Mouse (Mus musculus) kidney, adult 18-20 months (tissue): ENCODE measurements around the gene Tmem266.
A peak's percentile ranks its signal among the peaks of the same experiment; 100 is the strongest.

Experiments used
- DNase-seq: peaks from one replicate; pipeline ENCODE4 v3.0.0; 2021

Tmem266 gene

GRCm38 (mm10) chr9:55404976-55405702, 78.4 kb downstream of the Tmem266 start:
- DNase-seq, result no peak

DNA sequence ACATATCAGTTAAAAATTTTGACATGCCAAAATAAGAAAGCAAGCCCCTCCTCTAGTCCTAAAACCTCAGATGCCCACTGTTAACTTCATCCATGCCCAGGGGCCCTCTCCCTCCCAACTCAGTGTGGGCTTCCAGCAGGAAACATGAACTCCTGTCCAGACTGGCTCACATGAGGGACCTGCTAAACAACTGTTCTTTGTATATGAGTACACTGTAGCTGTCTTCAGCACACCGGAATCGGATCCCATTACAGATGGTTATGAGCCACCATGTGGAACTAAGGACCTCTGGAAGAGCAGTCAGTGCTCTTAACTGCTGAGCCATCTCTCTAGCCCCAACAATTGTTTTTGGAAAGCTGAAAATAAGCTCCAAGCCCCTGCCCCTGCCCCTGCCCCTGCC, 80.1 kb downstream of the Tmem266 start:
- no peak for DNase-seq

- DNase-seq, result no peak
Measured at GRCm38 (mm10) chr9:55408851-55409250, 82.1 kb downstream of the Tmem266 start.

GRCm38 (mm10) chr9:55409833-55410232, 83.1 kb downstream of the Tmem266 start:
- no peak for DNase-seq

GRCm38 (mm10) chr9:55410430-55410829, 83.7 kb downstream of the Tmem266 start:
- no peak for DNase-seq

DNA sequence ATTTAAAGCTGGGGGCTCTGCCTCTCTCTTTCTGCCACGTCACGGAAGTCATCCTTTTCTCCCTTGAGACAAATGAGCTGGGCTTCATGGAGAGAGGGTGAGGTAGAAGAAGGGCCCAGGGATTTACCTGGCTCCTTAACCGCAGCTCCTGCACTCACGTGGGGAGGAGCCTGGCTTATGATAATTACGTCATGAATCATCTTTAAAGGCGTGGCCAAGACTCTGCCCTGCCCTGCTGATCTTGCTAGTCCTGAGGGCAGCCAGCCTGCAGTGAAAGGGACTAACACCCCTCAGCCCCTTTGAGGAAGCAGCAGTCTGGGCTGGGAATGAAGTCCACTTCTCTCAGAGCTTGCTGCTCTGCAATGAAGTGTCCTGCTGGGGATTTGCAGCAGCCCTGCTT, 84.4 kb downstream of the Tmem266 start:
- no peak for DNase-seq

- DNase-seq, result no peak
Measured at GRCm38 (mm10) chr9:55421786-55422185, 95.1 kb downstream of the Tmem266 start.

- peak; percentile 13 for DNase-seq
Measured at GRCm38 (mm10) chr9:55423451-55424424, 97.0 kb downstream of the Tmem266 start.

- no peak for DNase-seq
Measured at GRCm38 (mm10) chr9:55425271-55425810, 98.6 kb downstream of the Tmem266 start.

GRCm38 (mm10) chr9:55429242-55429975, 102.7 kb downstream of the Tmem266 start:
- DNase-seq, result peak; percentile 80

- DNase-seq, result peak; percentile 40
Measured at GRCm38 (mm10) chr9:55430133-55430532, 103.4 kb downstream of the Tmem266 start.

GRCm38 (mm10) chr9:55432306-55433289, 105.9 kb downstream of the Tmem266 start:
- DNase-seq, result no peak

DNA sequence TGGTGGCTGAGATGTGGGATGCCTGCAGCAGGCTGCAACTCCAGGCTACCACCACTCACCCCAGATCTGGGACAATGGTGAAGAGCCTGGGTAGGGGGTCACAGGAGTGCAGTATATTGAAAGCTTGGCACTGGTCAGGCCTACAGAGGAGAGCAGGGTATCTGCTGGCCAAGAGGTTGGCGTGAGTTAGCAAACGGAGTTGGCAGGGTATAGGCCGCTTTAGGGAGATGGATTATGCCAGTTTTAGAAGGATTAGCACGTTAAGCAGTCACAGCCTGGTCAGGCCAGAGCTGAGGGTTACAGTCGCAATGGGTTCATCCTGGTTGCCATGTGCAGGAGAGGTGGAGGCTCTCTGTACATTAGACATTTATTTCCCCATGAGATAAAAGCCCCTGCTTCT, 107.2 kb downstream of the Tmem266 start:
- DNase-seq, result no peak

DNA sequence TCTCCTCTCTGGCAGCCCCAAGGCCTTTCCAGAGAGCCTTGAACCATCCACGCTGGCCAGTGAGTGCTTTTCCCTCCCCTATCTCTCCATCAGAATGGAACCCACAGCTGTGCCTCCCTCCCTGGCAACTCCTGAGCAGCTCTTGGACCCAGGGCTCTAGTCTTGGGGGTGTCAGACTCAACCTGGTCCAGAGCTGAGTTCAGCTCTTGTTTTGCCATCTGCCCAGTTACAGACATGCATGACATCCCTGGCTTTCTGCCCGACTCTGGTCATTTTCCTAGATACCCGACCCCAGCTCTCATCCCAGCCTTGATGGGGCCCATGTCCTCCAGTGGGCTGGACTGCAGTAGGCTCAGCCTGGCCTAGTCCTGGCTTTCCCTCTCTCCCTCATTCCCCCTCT, 111.7 kb downstream of the Tmem266 start:
- no peak for DNase-seq

DNA sequence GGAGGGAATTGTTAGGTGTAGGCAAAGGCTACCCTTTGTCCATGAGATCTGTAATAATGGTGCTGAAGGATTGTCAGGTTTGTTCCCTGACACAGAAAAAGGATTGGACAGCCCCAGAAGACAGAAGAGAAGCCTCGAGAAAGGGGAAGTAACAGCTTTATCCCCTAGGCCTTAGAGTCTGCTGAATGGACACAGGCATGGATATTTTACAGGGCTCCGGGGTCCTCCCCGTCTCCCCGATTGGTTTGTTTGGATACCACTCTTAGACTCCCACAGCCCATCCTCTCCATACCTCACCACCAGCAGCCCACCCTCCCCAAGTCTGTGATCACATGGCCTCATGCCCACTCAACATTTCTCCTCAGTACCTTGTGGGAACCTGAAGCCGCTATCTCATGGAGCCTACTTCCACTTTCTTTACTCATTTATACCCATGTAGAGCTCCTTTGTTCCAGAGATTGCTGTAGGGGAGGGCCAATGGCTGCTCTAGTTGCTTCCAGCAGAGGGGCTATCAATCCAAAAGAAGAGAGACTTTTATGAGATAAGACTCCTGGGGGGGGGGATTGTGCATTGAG, 112.6 kb downstream of the Tmem266 start:
- DNase-seq, result no peak

DNA sequence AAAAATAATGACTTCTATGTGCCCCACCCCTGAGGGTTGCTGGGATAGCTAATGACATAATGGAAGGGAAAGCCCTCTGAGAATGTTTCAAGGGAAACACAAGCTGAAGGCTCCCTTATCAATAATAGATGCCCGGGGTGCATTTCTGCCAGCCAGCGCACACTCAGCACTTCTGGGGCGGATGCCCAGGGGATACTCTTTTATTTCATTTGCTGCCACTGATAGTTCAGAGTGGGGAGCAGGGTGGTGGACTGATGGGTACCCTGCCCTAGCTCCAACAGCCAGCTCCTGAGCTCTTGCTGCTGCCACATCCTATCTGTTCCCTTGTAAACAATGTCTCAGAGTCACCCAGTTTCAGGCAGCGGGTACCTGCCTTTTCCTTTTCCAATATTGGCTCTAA, 120.8 kb downstream of the Tmem266 start:
- DNase-seq, result no peak

DNA sequence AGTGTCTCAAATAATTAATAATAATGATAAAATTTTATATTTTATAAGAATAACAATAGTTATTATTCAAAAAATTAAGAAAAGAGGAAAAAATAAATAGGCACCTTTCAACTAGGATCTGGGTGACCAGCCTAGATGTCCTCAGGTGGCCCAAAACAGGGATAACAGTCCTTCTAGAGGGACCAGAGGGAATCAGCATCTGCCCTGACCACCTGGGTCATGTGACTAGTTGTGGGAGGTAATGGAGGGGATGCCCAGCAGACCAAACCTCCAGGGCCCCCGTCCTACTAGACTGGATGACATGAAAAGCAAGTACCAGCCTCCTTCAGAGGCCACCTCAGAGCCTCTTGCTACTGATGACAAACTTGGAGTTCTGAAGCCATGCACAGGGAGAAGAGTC, 122.4 kb downstream of the Tmem266 start:
- no peak for DNase-seq

GRCm38 (mm10) chr9:55450035-55450434, 123.3 kb downstream of the Tmem266 start:
- no peak for DNase-seq

DNA sequence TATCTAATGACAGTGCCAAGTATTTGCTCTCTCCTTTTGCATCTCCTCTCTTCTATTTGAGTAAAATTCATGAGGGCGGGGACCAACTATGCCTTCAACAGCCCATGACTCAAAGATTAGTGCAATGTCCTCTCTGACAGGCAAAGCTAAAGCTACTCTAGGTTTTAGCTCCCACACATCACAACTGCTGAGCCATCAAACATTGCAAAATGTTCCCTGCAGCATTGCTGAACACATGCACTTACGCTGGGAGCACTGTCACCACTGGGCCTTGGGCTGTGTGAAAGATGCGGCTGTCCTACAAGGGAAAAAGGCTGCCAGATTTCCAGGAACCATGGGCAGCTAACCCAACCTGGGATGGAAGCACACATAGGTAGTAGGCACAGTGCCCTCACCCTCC, 124.7 kb downstream of the Tmem266 start:
- DNase-seq, result no peak

DNA sequence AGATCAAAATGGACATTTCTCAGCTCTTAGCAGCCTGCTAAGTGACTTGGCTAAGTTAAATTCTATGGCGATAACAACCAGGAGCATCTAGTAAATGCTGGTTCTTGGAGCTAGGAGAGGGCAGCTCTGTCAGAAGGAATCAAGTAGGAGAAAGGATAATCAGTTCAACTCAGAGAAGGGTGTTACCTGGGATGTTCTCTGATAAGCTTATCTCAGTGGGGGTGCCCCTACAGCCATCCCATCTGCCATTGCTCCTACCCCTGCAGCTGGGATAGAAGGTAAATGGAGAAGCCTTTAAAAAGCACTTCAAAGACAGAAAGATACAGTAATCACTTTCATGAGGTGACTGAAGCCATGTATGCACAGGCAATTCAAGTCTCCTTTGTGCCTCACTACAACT, 126.2 kb downstream of the Tmem266 start:
- DNase-seq, result no peak

GRCm38 (mm10) chr9:55453366-55453765, 126.7 kb downstream of the Tmem266 start:
- DNase-seq, result no peak
